In the genomic region with DNA sequence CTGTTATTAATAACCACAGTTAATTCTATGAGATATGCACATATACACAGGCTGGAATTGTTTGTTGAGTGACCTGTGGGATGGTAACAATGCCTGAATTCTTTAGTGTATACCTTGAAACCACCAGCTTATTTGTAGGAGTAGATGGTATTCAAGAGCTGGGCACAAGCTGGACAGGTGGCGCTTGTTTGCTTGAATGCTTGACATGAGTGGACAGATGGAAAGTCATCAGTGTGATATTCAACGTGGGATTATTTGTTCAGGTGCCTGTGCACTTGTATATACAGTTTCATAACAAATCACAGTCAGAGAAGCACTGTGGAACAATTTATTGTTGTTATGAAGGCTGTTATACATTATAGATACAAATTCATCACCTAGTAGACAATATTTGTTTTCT, we compare ENCODE assay signal across 26 mouse cellular contexts.
DNase-seq lines count a peak whose midpoint lies in the region; ATAC-seq and TF ChIP-seq lines count a peak whose summit lies in the region.
"Had no signal": no experiment of that assay in that cellular context is flagged by ENCODE, and none has a peak within 500 bp of the region (broad histone marks: within the 10 kb centered on the region; RNA-seq: fewer than 3 reads in every experiment).

No protein-coding gene starts in this region.

- peak; percentile 16 for DNase-seq in cerebellum, adult 8-10 months
- peak; percentile 62 to 70 for DNase-seq in cerebellum, postnatal 25 days
- DNase-seq in testis, postnatal 14 days (ENCODE audit: low spot score): no peak
- no peak for DNase-seq in kidney, adult 8-10 months
- DNase-seq: adrenal gland, adult 8-10 months; gastrocnemius, adult 2 months; gastrocnemius, postnatal 36 days; heart, adult 18-20 months; kidney, adult 9 months; kidney, postnatal 10 days; layer of hippocampus, adult 9-11 months; right cerebral cortex, postnatal 4 days; thymus, postnatal 4 days had no signal

- H3K36me3 ChIP-seq in C2C12 (ENCODE audit: control insufficient read depth, insufficient read depth): no peaks in the 10 kb centered on the region
- H3K36me3 ChIP-seq: embryonic facial prominence, embryonic 13.5 days; forebrain, embryonic 10.5 days; heart, embryonic 12.5 days; limb, embryonic 12.5 days; lung, embryonic 15.5 days; neural tube, embryonic 13.5 days had no signal

- H3K4me3 ChIP-seq in C2C12 (ENCODE audit: insufficient read depth, poor library complexity, severe bottlenecking): no peak overlapping the region
- H3K4me3 ChIP-seq: embryonic facial prominence, embryonic 13.5 days; forebrain, embryonic 10.5 days; gastrocnemius, adult 2 months; heart, embryonic 12.5 days; limb, embryonic 12.5 days; lung, embryonic 15.5 days; neural tube, embryonic 13.5 days had no signal

- no peaks in the 10 kb centered on the region for H3K27me3 ChIP-seq in C2C12 (ENCODE audit: control insufficient read depth, insufficient read depth, insufficient read length)
- H3K27me3 ChIP-seq: embryonic facial prominence, embryonic 13.5 days; heart, embryonic 12.5 days; limb, embryonic 12.5 days; lung, embryonic 15.5 days; neural tube, embryonic 13.5 days had no signal

- no peaks in the 10 kb centered on the region for H3K79me3 ChIP-seq in C2C12 (ENCODE audit: low read depth)

- no peaks in the 10 kb centered on the region for H3K79me2 ChIP-seq in C2C12 (ENCODE audit: control insufficient read depth, insufficient read depth)

- no peak for TF ChIP-seq CTCF in C2C12 (IDR thresholded peaks at IDR 0.05; ENCODE audit: control insufficient read depth, insufficient read depth, insufficient read length)

- peak; percentile 99 for ATAC-seq in cerebellum, adult (ENCODE audit: insufficient number of reproducible peaks, low FRiP score, low TSS enrichment)
- ATAC-seq in inflammation-experienced regulatory T-cells, adult 6 months: no peak
- ATAC-seq: activated CD4-positive, CD25-positive, alpha-beta regulatory T cell, adult 4 months; forebrain, embryonic 16.5 days; hindbrain, embryonic 16.5 days; intestine, embryonic 16.5 days had no signal

- no peak overlapping the region for H3ac ChIP-seq in C2C12 (ENCODE audit: control insufficient read depth, insufficient read length, low read depth)

TF ChIP-seq in C2C12, 6 proteins besides CTCF, POLR2A, EP300 and RAD21:
- no peak for TF ChIP-seq CEBPB (IDR thresholded peaks at IDR 0.05; ENCODE audit: low read depth)
- TF ChIP-seq FOSL1 (IDR thresholded peaks at IDR 0.05; ENCODE audit: insufficient read depth, low read length, poor library complexity, severe bottlenecking): no peak
- no peak for TF ChIP-seq MYOG (IDR thresholded peaks at IDR 0.05; ENCODE audit: control insufficient read depth, extremely low read depth, insufficient read length)
- TF ChIP-seq MYOD1 (IDR thresholded peaks at IDR 0.05; ENCODE audit: control insufficient read depth, insufficient read length, low read depth): peak; percentile 64
- no peak for TF ChIP-seq MAX (IDR thresholded peaks at IDR 0.05)

Comparison
In these comparisons a context has a peak if more than half of its experiments do, and no peak if none do; other contexts are left out.
1. DNase-seq: peak in cerebellum, adult 8-10 months (single experiment) and cerebellum, postnatal 25 days (2 of 2); none in testis, postnatal 14 days (single experiment) and kidney, adult 8-10 months (0 of 2).